Mouse (Mus musculus) cerebellum, adult 11 months (tissue): ENCODE measurements around the gene Tpm1.
A peak's percentile ranks its signal among the peaks of the same experiment; 100 is the strongest.

Experiments used
- DNase-seq: peaks from one replicate; pipeline ENCODE4 v3.0.0; 2022

Gene Tpm1

GRCm38 (mm10) chr9:67045966-67046602 is 3.1 kb downstream of the Tpm1 start:
- no peak for DNase-seq

- no peak for DNase-seq
Measured at GRCm38 (mm10) chr9:67045306-67045675, 3.9 kb downstream of the Tpm1 start.

- DNase-seq, result peak; percentile 59
Measured at GRCm38 (mm10) chr9:67044551-67045305, 4.5 kb downstream of the Tpm1 start.

- peak; percentile 100 for DNase-seq
Measured at GRCm38 (mm10) chr9:67043231-67044199, 5.7 kb downstream of the Tpm1 start.

GRCm38 (mm10) chr9:67042813-67043207 is 6.4 kb downstream of the Tpm1 start:
- DNase-seq, result no peak

GRCm38 (mm10) chr9:67041840-67042812 is 7.1 kb downstream of the Tpm1 start:
- no peak for DNase-seq

- DNase-seq, result no peak
Measured at GRCm38 (mm10) chr9:67040963-67041839, 8.0 kb downstream of the Tpm1 start.

- DNase-seq, result no peak
Measured at GRCm38 (mm10) chr9:67039867-67040266, 9.3 kb downstream of the Tpm1 start.

- no peak for DNase-seq
Measured at GRCm38 (mm10) chr9:67038686-67039085, 10.5 kb downstream of the Tpm1 start.

GRCm38 (mm10) chr9:67037666-67038065 is 11.5 kb downstream of the Tpm1 start:
- no peak for DNase-seq

GRCm38 (mm10) chr9:67036527-67037118 is 12.6 kb downstream of the Tpm1 start:
- DNase-seq, result no peak

GRCm38 (mm10) chr9:67035957-67036451 is 13.2 kb downstream of the Tpm1 start:
- DNase-seq, result peak; percentile 79

- no peak for DNase-seq
Measured at GRCm38 (mm10) chr9:67034677-67035076, 14.5 kb downstream of the Tpm1 start.

- DNase-seq, result no peak
Measured at GRCm38 (mm10) chr9:67033016-67033415, 16.2 kb downstream of the Tpm1 start.

- no peak for DNase-seq
Measured at GRCm38 (mm10) chr9:67032611-67033010, 16.6 kb downstream of the Tpm1 start.

- no peak for DNase-seq
Measured at GRCm38 (mm10) chr9:67029518-67029917, 19.7 kb downstream of the Tpm1 start.

GRCm38 (mm10) chr9:67028929-67029328 is 20.3 kb downstream of the Tpm1 start:
- DNase-seq, result no peak

- DNase-seq, result no peak
Measured at GRCm38 (mm10) chr9:67028133-67028724, 21.0 kb downstream of the Tpm1 start.

GRCm38 (mm10) chr9:67026890-67027289 is 22.3 kb downstream of the Tpm1 start:
- no peak for DNase-seq

- no peak for DNase-seq
Measured at GRCm38 (mm10) chr9:67026061-67026460, 23.1 kb downstream of the Tpm1 start.
